Mouse (Mus musculus): Measurements from ENCODE around the gene Treh. TPM values are rescaled to one million over a fixed set of nuclear protein-coding genes. Genes with fewer than 3 reads are reported as not detected.
A peak's percentile ranks its signal among the peaks of the same experiment; 100 is the strongest.

The Treh gene
- polyA plus RNA-seq, 1 experiment from 2014 or later = not detected

DNA sequence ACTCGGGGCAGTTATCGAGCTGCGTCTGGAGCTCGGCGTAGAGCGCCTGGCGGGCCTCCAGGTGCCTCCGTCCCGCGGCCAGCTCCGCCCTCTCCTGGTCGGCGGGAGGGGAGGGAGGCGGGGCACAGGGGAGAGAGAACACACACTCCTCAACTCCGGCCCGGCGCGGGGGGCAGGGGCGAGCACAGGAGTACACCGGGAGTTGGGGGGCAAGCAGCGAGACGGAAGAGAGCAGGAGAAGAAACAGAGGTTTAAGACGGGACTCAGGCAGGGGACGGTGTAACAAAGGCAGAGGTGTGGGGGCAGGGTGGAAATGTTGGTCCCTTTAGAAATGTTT, 35.4 kb downstream of the Treh start:
- Histone ChIP-seq H3K27me3 (no peaks in the 10 kb centered on the region), H3K4me3 (peak overlapping the region; percentile 38), H3K4me1 (peaks cover 27% of the 10 kb centered on the region), H3K4me2 (replicated peaks) (peak overlapping the region; percentile 72), H3K9me3 (no peaks in the 10 kb centered on the region), H3K36me3 (peaks cover 76% of the 10 kb centered on the region), H3K27ac (peak overlapping the region; percentile 85), H3K9ac (peak overlapping the region; percentile 56)
- WGBS = 9% methylated on average over 22 of the region's 24 CpGs
- ATAC-seq (ENCODE audit: insufficient number of reproducible peaks, insufficient read depth, low FRiP score, low TSS enrichment) = peak; percentile 88

DNA sequence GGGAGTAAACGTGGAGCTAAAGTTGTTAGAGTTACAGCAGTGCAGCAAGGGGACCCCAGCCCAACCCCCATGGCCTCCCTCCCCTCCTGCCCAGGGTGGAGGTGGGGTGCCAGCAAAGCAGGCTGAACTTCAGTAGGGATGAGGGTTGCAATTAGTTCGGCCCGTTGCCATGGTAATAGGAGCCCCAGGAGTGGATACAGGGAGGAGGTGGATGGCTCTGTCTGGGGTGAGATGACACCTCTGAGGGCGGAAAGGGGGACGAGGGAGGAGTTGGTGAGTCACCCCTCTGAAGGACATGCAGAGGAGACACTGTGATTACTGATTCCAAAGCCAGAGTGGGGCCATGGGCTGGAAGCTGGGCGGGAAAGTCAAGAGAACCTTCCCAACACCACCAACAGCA, 35.9 kb downstream of the Treh start:
- peaks cover 27% of the 10 kb centered on the region for H3K4me1 ChIP-seq
- H3K36me3 ChIP-seq = peaks cover 76% of the 10 kb centered on the region
- 24% methylated on average over 6 of the region's 6 CpGs for WGBS
- H3K4me2 ChIP-seq (replicated peaks) = peak overlapping the region; percentile 72
- H3K9ac ChIP-seq = peak overlapping the region; percentile 56
- peak; percentile 8; the same call in 1 of the 2 replicates for ATAC-seq (ENCODE audit: insufficient number of reproducible peaks, insufficient read depth, low FRiP score, low TSS enrichment)
- H3K9me3 ChIP-seq = no peaks in the 10 kb centered on the region
- peak overlapping the region; percentile 38 for H3K4me3 ChIP-seq
- peak overlapping the region; percentile 85 for H3K27ac ChIP-seq
- no peaks in the 10 kb centered on the region for H3K27me3 ChIP-seq

DNA sequence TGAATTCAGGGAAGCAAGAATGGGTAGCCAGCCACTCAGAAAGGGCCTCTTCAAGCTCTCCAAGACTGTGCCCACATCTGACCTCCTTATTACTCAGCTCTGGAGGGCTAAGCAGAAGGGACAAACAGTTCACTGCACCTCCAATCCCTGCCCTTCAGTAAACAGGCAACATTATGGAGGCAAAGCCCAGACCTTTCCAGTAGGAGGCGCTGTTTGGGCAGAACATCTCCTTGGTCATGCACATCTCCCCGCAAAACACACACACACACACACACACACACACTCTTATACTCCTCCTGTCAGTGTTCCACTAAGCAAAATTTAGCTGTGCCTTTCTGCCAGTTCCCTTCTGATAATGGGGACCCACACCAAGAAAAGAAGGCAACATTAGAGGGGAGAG, 36.6 kb downstream of the Treh start:
- Histone ChIP-seq H3K9me3 (no peaks in the 10 kb centered on the region), H3K36me3 (peaks cover 73% of the 10 kb centered on the region), H3K4me1 (peaks cover 27% of the 10 kb centered on the region), H3K27me3 (no peaks in the 10 kb centered on the region), H3K27ac (peak overlapping the region; percentile 85; the same call in 1 of the 2 replicates), H3K9ac (no peak overlapping the region), H3K4me3 (no peak overlapping the region), H3K4me2 (replicated peaks) (0 out of 2 replicates have a peak overlapping the region, but pooled peaks have one; percentile 72)
- ATAC-seq (ENCODE audit: insufficient number of reproducible peaks, insufficient read depth, low FRiP score, low TSS enrichment) = no peak
- WGBS = 52% methylated on average over 2 of the region's 2 CpGs

DNA sequence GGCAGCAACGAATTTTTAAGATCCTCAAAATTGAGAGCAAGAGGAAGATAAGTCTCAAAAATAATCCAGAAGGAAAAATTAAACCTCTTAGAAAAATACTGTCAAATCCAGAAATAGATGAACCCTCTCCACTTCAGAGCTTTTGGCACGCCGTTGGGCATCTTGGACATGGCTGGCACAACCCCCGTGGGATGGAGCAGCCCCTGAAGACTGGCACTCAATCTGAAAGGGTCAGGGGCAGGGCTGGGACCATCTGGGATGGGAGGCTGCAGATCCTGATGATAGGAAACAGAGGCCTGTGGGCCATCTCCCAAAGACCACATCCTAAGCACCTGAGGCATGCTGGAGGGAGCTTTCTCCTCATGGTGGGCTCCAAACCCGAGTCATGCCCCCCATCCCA, 37.2 kb downstream of the Treh start:
- WGBS = 83% methylated on average over 5 of the region's 5 CpGs

DNA sequence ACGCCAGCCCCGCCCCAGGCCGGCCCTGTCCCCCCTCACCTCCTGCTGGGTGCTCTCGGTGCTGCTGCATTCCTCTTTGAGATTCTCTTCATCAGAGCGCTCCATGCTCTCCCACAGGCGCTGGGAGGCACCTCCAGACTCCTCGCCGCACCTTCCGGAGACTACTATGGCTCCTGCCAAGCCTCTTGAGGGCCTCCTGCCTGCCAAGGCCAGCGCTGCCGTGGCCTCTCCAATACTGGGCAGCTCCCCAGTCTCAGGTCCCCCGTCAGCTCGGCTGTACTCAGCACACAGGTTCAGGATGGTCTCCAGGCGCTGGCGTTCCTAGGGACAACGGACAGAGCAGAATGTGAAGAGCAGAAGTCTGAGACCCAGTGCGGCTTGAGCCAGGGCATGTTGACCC, 38.6 kb downstream of the Treh start:
- H3K36me3 ChIP-seq = peaks cover 73% of the 10 kb centered on the region
- H3K27me3 ChIP-seq = no peaks in the 10 kb centered on the region
- no peaks in the 10 kb centered on the region for H3K9me3 ChIP-seq
- H3K27ac ChIP-seq = no peak overlapping the region
- 70% methylated on average over 17 of the region's 17 CpGs for WGBS
- H3K4me1 ChIP-seq = peaks cover 27% of the 10 kb centered on the region
- H3K9ac ChIP-seq = no peak overlapping the region
- ATAC-seq (ENCODE audit: insufficient number of reproducible peaks, insufficient read depth, low FRiP score, low TSS enrichment) = no peak
- H3K4me3 ChIP-seq = no peak overlapping the region
- H3K4me2 ChIP-seq (replicated peaks) = no peak overlapping the region

More for the DNA sequence above, 37.2 kb downstream of the Treh start:
- no peak overlapping the region for H3K4me2 ChIP-seq (replicated peaks)
- peaks cover 73% of the 10 kb centered on the region for H3K36me3 ChIP-seq
- H3K27ac ChIP-seq = no peak overlapping the region
- H3K9ac ChIP-seq = no peak overlapping the region
- H3K4me1 ChIP-seq = peaks cover 27% of the 10 kb centered on the region
- H3K4me3 ChIP-seq = no peak overlapping the region
- no peak for ATAC-seq (ENCODE audit: insufficient number of reproducible peaks, insufficient read depth, low FRiP score, low TSS enrichment)
- no peaks in the 10 kb centered on the region for H3K9me3 ChIP-seq
- no peaks in the 10 kb centered on the region for H3K27me3 ChIP-seq

DNA sequence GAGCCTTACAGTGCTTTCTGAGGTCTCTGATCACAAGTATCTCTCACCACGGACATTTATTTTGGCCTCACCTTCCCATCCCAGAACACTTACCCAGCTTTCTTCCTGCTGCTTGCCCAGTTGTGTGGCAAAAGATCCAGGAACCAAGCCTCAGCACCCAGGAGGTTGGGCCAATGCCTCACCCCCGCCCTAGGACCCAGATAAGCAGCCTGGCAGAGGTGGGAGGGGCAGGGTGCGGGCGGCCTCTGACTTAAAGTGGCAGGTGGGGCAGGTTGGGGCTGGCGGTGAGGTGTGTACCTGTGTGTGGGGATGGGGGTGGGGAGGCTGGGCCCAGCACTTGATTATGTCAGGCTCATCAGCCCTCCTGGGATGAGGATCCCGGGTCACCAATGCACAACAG, 40.0 kb downstream of the Treh start:
- no peak overlapping the region for H3K4me3 ChIP-seq
- no peaks in the 10 kb centered on the region for H3K9me3 ChIP-seq
- peaks cover 19% of the 10 kb centered on the region for H3K4me1 ChIP-seq
- H3K4me2 ChIP-seq (replicated peaks) = no peak overlapping the region
- H3K9ac ChIP-seq = no peak overlapping the region
- H3K36me3 ChIP-seq = peaks cover 85% of the 10 kb centered on the region
- H3K27ac ChIP-seq = no peak overlapping the region
- ATAC-seq (ENCODE audit: insufficient number of reproducible peaks, insufficient read depth, low FRiP score, low TSS enrichment) = no peak
- WGBS = 85% methylated on average over 6 of the region's 6 CpGs
- no peaks in the 10 kb centered on the region for H3K27me3 ChIP-seq

DNA sequence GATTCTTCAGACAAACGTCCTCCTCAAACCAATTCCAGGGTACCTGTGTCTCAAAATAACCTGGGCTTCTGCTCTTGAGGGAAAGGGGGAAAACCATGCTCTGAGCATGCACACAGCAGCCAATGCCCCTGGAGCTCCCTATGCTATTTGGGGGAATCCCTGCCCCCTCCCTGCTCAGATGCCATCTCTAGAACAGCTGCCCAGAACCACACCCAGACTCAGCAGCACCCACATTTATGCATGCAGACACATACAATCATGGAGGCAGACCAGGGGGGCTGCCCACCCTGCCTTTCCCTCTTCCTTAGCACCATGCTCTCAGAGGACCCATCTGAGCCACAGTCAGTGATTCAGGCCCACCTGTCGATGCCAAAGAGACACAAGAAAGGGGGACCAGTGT, 40.5 kb downstream of the Treh start:
- Histone ChIP-seq H3K36me3 (peaks cover 85% of the 10 kb centered on the region), H3K4me3 (no peak overlapping the region), H3K27ac (no peak overlapping the region), H3K9ac (no peak overlapping the region), H3K4me1 (peaks cover 17% of the 10 kb centered on the region), H3K4me2 (replicated peaks) (no peak overlapping the region), H3K9me3 (no peaks in the 10 kb centered on the region), H3K27me3 (no peaks in the 10 kb centered on the region)
- 70% methylated on average over 2 of the region's 2 CpGs for WGBS
- ATAC-seq (ENCODE audit: insufficient number of reproducible peaks, insufficient read depth, low FRiP score, low TSS enrichment) = no peak

DNA sequence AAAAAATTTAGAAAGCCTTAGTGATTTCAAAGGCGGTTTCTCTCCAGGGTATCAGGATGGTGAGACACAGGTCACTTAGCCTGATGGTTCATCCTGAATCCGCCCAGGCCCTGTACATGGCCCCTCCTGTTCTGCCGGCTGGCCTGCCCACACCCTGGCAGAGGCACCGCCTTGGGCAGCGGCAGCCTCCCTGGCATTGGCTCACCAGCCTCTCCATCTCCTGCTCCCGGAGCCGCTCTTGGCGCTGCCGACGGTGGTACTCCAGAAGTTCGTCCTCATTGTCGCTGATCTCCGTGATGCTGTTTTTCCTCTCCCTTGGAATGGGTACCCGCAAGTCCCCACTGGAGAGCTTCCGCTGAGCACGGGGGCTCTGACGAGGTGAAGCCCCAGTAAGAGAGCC, 42.1 kb downstream of the Treh start:
- Histone ChIP-seq H3K9ac (no peak overlapping the region), H3K4me3 (no peak overlapping the region), H3K27ac (no peak overlapping the region), H3K4me1 (peaks cover 10% of the 10 kb centered on the region), H3K4me2 (replicated peaks) (no peak overlapping the region), H3K36me3 (peaks cover 74% of the 10 kb centered on the region), H3K27me3 (no peaks in the 10 kb centered on the region), H3K9me3 (no peaks in the 10 kb centered on the region)
- WGBS = 86% methylated on average over 17 of the region's 17 CpGs
- ATAC-seq (ENCODE audit: insufficient number of reproducible peaks, insufficient read depth, low FRiP score, low TSS enrichment) = no peak

DNA sequence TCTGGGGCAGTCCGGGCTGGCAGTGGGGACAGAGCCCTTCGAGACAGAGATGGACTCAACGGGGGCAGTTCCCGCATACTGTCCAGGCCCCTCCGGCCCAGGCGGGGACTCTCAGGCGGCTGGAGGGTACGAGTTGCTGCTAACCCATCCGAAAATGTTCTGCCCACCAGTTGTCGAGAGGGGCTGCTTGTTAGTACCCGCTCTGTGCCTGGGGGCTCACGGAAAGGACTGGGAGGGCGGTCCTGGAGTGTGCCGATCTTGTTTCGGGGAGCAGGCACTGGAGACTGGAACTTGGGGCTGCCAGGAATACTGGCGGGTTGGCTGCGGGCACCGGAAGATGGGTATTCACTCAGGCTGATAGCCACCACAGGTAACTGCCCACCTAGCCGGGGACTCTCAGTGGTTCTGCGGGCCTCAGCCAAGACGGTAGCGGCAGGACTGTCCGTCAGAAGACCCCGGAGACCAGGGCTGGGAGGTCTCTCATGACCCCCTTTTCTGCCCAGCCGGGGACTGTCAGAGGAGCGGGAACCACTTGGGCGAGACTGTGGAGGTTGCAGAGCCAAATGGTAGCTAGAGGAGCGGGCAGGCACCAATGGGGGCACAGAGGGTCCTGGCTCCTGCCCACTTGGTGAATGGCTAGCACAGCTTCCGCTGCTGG, 42.8 kb downstream of the Treh start:
- H3K4me1 ChIP-seq = peaks cover 14% of the 10 kb centered on the region
- no peak overlapping the region for H3K4me2 ChIP-seq (replicated peaks)
- no peak overlapping the region for H3K27ac ChIP-seq
- no peaks in the 10 kb centered on the region for H3K27me3 ChIP-seq
- no peak for ATAC-seq (ENCODE audit: insufficient number of reproducible peaks, insufficient read depth, low FRiP score, low TSS enrichment)
- no peak overlapping the region for H3K4me3 ChIP-seq
- H3K9ac ChIP-seq = no peak overlapping the region
- H3K9me3 ChIP-seq = no peaks in the 10 kb centered on the region
- WGBS = 92% methylated on average over 29 of the region's 29 CpGs
- peaks cover 67% of the 10 kb centered on the region for H3K36me3 ChIP-seq

DNA sequence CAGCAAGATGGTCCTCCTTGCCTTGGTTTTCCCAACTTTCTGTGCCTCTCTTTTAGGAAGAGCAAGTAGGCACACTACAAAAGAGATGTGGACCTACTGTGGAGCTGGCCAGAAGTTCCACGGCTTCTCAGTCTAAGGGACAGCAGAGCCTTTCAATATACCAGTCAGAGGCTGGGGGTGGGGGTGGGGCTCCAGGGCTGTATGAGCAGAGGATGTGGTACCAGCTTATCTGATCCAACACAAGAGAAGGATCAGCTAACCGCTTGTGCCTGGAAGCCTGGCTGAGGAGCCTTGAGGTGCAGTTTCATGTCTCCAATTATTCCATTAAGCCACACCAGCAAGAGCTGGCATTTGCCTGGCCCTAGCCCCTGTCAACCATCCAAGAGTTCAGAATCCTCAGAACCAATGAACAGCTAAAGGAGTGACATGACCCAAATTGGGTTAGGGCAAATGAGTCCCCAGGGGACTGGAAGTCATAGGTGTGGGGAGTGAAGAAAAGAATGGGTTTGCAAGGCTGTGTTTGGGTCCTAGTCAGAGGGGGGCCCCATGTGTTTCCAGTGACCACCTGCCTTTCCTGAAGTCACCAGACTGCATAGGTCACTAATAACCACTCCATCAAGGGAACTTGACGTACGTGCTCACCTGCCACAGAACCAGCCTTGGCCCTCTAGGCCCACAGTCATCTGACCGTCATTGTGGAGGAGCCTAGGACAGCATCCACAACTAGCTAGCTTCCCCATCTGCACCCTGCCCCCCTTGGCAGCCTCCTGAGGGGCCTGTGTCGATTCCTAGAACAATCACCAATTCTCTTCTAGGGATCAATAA, 44.2 kb downstream of the Treh start:
- peaks cover 54% of the 10 kb centered on the region for H3K36me3 ChIP-seq
- 76% methylated on average over 6 of the region's 6 CpGs for WGBS

DNA sequence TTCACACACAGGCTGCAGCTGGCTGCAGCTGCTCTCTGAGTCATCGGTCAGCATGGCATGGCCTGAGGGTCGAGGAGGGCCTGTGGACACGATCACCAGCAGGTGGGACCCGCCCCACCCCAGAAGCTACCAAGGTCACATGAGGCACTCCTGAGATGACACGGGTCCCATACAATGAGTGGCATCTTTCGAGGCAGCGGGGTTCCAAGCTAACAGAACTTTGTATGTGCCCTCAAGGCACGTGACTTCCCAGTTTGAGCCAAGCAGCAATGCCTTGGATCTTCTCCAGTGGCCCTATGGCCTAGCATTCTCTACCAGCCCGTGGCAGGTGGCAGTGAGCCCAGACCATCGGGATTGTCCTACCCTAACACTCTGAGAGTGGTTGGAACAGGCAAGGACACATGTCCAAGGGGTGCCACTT, 44.8 kb downstream of the Treh start:
- no peak overlapping the region for H3K4me2 ChIP-seq (replicated peaks)
- H3K9me3 ChIP-seq = no peaks in the 10 kb centered on the region
- H3K4me3 ChIP-seq = no peak overlapping the region
- no peak overlapping the region for H3K27ac ChIP-seq
- H3K36me3 ChIP-seq = peaks cover 47% of the 10 kb centered on the region
- H3K9ac ChIP-seq = no peak overlapping the region
- no peak for ATAC-seq (ENCODE audit: insufficient number of reproducible peaks, insufficient read depth, low FRiP score, low TSS enrichment)
- H3K27me3 ChIP-seq = no peaks in the 10 kb centered on the region
- H3K4me1 ChIP-seq = peaks cover 14% of the 10 kb centered on the region
- WGBS = 78% methylated on average over 10 of the region's 10 CpGs

More for the DNA sequence above, 44.2 kb downstream of the Treh start:
- no peak for ATAC-seq (ENCODE audit: insufficient number of reproducible peaks, insufficient read depth, low FRiP score, low TSS enrichment)
- Histone ChIP-seq H3K4me1 (peaks cover 14% of the 10 kb centered on the region), H3K27me3 (no peaks in the 10 kb centered on the region), H3K4me2 (replicated peaks) (no peak overlapping the region), H3K27ac (no peak overlapping the region), H3K4me3 (no peak overlapping the region), H3K9me3 (no peaks in the 10 kb centered on the region), H3K9ac (no peak overlapping the region)

Data from embryonic facial prominence, embryonic 12.5 days (tissue).